Mouse (Mus musculus) brain, embryonic 14.5 days (tissue): ENCODE measurements around the gene Psmc4.

ENCODE experiments used
- CTCF ChIP-seq: fragments of 200-500 bp; IDR thresholded peaks from 2 replicates; pipeline ENCODE4 v1.5.1; 2012; ENCODE audit warnings: inconsistent platforms, mild to moderate bottlenecking, moderate library complexity, borderline replicate concordance; ENCODE audit not compliant: insufficient read depth, insufficient read length; ENCODE audit errors: extremely low read depth
- POLR2A ChIP-seq: fragments of 200-500 bp; IDR thresholded peaks from 2 replicates; pipeline ENCODE4 v1.6.1; 2012; ENCODE audit warnings: mild to moderate bottlenecking, inconsistent platforms, borderline replicate concordance; ENCODE audit not compliant: poor library complexity, insufficient read depth, insufficient read length, severe bottlenecking; ENCODE audit errors: extremely low read depth

DNA sequence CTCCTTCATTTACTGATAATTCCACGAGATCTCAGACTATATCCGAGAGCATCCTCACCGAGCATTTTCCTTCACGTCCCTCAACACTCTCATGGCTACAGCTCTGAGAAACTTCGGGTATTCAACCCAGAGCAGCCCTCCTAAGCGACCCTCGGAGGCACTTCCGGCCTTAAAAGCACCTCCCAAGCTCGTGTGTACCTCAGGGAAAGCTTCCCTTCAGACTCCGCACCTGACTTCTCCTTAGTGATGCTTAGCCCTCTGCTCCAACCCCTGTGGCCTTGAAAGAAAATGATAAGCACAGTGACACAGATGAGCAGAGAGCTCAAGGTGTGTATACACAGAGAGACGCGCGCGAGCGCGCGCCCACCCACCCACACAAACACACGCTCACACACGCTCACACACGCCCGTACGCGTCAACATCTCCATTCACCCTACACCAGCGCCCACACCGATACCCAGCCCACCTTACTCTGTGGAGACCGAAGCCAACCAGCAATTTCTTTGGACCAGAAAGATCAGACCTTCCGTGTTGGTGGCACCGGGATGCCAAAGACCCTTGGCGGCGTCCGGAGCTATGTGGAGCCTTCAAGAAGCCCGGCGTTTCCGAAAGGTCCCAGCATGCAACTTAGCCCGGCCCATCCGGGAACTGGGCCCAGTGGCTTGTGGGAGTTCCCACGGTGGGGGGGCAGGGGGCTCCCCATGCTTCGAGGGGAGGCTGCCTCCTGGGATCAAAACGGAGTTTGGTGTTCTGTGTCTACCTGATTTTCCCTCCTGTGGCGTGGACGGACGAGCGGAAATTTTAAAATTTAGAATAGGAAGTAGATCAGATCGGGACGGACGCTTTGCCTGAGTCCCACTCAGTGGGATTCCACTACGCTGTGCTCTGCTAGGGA is 36.1 kb downstream of the Psmc4 start, which contains the start of gene Zfp850:
- TF ChIP-seq CTCF (no peak), POLR2A (no peak)
